Mouse (Mus musculus) urinary bladder, postnatal 36 days (tissue): ENCODE results near the gene Pfkfb1.

Experiments used
- DNase-seq, 2 experiments: peaks; one replicate each; pipeline ENCODE4 v3.0.0; 2022; ENCODE audit warnings: low spot score in 2 of 2, mixed read lengths in 1 of 2

Pfkfb1 gene

GRCm38 (mm10) chrX:150677505-150677904, 89.5 kb downstream of the Pfkfb1 start:
- DNase-seq, result no peak
